In genomic region chr6:136390262-136390661, GRCm38 (mm10) we compare ENCODE assay signal across 25 mouse cellular contexts. TPM values are rescaled to one million over a fixed set of nuclear protein-coding genes. Genes with fewer than 3 reads are reported as not detected.
"Had no signal": no experiment of that assay in that cellular context is flagged by ENCODE, and none has a peak within 500 bp of the region (broad histone marks: within the 10 kb centered on the region; RNA-seq: fewer than 3 reads in every experiment).

No protein-coding gene starts in this region.

- H3K4me3 ChIP-seq: layer of hippocampus, adult 2 months; limb, embryonic 10.5 days; limb, embryonic 13.5 days; liver, embryonic 13.5 days; midbrain, embryonic 12.5 days had no signal

- H3K9me3 ChIP-seq: limb, embryonic 10.5 days; liver, embryonic 13.5 days had no signal

- H3K27ac ChIP-seq: kidney, postnatal 0 days; layer of hippocampus, adult 2 months; limb, embryonic 10.5 days; limb, embryonic 13.5 days; liver, embryonic 13.5 days; midbrain, embryonic 12.5 days; stomach, postnatal 0 days had no signal

- H3K4me2 ChIP-seq: limb, embryonic 13.5 days; liver, embryonic 13.5 days; midbrain, embryonic 12.5 days had no signal

- H3K9ac ChIP-seq: limb, embryonic 13.5 days; liver, embryonic 13.5 days; midbrain, embryonic 12.5 days had no signal

- H3K4me1 ChIP-seq: limb, embryonic 10.5 days; limb, embryonic 13.5 days; liver, embryonic 13.5 days; midbrain, embryonic 12.5 days had no signal

- H3K27me3 ChIP-seq: limb, embryonic 13.5 days; liver, embryonic 13.5 days; midbrain, embryonic 12.5 days had no signal

- DNase-seq: kidney, adult 2 months; kidney, postnatal 25 days; layer of hippocampus, adult 9-11 months; liver; liver, embryonic 13.5 days; lung, adult 2 months; lung, postnatal 14 days; lung, postnatal 4 days; right cerebral cortex, postnatal 4 days; thymus, adult 2 months; thymus, postnatal 14 days had no signal

- H3K36me3 ChIP-seq: limb, embryonic 10.5 days; limb, embryonic 13.5 days; liver, embryonic 13.5 days; midbrain, embryonic 12.5 days had no signal

RNA-seq across cellular contexts. Expression of gene E330021D16Rik, which starts 25.1 kb away (rescaled TPM):
- total RNA-seq: layer of hippocampus, adult 2 months; layer of hippocampus, postnatal 25 days; left cerebral cortex, adult 18-20 months; left cerebral cortex, postnatal 25 days; megakaryocyte progenitor cell, adult 5-6 weeks; megakaryocyte-erythroid progenitor cell, adult 5-6 weeks had no signal
- polyA plus RNA-seq: large intestine, adult 2 months; limb, embryonic 10.5 days; limb, embryonic 13.5 days; liver, embryonic 13.5 days; midbrain, embryonic 12.5 days; neural tube, embryonic 11.5 days; neural tube, embryonic 14.5 days; stomach, postnatal 0 days had no signal
